Mouse (Mus musculus) WW6 (cell line): Measurements from ENCODE around the gene Gm20696.

ENCODE experiments used
- DNase-seq: peaks from one replicate; pipeline ENCODE4 v3.0.0-alpha.2; 2013; ENCODE audit warnings: low read depth, low spot score

The Gm20696 gene

DNA sequence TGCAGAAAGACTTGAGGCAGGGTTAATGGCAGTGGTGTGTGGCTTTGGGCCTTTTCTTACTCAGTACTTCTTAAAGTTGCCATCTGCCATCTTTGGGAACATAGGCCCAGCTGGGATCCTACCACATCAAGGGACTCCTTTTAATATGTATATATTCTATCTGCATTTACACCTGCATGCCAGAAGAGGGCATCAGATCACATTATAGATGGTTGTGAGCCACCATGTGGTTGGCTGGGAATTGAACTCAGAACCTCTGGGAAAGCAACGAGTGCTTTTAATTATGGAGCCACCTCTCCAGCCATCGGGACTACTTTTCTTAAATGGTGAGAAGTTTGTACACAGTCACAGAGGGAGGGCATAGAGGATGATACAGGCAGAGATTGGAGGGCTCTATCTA, 93.3 kb downstream of the Gm20696 start:
- no peak for DNase-seq

GRCm38 (mm10) chr6:99572071-99572470, 94.5 kb downstream of the Gm20696 start:
- DNase-seq = no peak

DNA sequence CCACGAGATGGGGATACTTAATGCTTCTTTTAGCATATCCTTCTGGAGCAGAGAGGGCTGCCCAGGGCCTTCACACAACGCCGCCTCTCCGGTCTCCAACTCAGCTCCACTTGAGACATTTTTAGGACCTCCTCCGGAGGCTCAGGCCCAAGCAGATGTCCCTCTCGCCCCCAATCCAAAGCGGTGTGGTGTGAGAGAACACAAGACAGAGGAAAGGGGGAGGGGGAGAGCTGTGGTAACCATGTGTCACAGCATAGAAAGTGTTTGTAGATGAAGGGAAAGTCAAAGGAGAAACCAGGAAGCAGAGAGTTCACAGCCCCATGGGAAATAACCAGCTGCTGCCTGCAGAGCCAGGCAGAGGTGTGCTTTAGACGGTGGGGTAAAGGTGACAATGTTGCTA, 99.7 kb downstream of the Gm20696 start:
- DNase-seq = no peak

- no peak for DNase-seq
These were observed 101.8 kb downstream of the Gm20696 start for GRCm38 (mm10) chr6:99564766-99565165.

DNA sequence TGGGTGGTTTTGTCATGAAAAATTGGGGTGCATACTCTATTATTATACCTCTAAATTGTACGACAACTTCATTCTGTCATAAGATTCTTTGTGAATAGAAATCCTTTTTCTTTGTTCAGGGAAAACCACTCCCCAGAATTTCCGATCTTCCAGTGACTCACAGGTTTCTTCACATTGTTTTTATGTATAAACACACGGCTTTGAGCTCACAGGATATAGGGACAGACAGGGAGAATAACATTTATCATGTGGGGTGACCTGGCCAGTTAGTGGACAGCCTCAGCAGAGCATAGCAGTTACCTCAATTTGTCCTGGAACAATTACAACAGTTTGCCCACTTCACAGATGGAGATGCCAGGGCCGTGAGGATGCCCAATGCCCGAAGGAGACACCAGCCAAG, 109.6 kb downstream of the Gm20696 start:
- no peak for DNase-seq

GRCm38 (mm10) chr6:99552816-99553215, 113.8 kb downstream of the Gm20696 start:
- DNase-seq = no peak

DNA sequence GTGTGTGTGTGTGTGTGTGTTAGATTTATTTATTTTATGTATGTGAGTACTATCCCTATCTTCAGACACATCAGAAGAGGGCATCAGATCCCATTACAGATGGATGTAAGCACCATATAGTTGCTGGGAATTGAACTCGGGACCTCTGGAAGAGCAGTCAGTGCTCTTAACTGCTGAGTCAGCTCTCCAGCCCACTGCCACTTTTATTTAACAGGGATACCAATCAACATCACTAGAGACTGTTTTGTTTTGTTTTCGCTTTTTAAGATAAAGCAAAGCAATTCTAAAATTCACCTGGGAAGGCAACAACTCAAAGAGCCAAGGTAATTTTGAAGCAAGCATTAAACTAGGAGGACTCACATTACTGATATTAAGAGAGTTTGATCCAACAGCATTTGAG, 120.2 kb downstream of the Gm20696 start:
- no peak for DNase-seq

GRCm38 (mm10) chr6:99545437-99545836, 121.2 kb downstream of the Gm20696 start:
- no peak for DNase-seq

DNA sequence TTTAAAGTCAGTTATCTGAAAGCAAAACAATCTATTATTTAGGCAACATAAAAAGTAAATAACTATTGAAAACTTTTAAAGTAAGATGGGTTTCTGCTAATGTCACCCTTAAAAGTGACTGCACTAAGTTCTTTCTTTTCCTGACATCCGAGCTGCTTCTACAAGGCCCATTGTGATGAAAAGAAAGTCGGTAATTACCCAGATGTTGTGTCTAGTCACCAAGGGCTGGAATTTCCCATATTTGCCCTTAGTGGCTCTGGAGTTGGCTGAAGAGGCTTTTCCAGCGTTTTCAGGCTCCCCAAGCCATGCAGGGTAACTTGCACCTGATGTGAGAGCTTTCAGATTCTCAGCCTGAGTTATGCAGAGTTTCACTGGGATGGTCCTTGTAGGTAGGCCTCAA, 125.5 kb downstream of the Gm20696 start:
- no peak for DNase-seq

GRCm38 (mm10) chr6:99540653-99541052, 125.9 kb downstream of the Gm20696 start:
- no peak for DNase-seq

- DNase-seq = no peak
These were observed 126.5 kb downstream of the Gm20696 start for GRCm38 (mm10) chr6:99540146-99540545.

- no peak for DNase-seq
These were observed 128.2 kb downstream of the Gm20696 start for GRCm38 (mm10) chr6:99538194-99538941.

GRCm38 (mm10) chr6:99534211-99534745, 132.3 kb downstream of the Gm20696 start:
- no peak for DNase-seq

DNA sequence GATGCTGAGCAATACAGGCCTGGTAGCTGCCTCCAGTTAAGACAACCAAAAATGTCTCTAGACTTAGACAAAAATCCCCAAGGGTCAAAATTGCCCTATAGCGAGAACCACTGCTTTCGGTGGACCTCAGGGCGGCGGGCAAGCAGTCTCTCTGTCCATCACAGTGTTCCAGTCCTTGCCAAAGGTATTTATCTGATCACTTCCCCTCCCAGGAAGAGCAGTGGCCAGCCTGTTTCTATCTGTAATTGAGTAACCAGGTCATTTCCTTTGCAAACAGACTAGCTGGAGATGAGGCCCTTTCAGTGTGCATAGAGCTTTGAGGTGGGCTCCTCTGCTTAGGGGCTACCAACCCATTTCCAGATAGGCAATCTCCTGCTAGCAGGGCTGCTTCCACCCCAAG, 134.1 kb downstream of the Gm20696 start:
- DNase-seq = no peak

DNA sequence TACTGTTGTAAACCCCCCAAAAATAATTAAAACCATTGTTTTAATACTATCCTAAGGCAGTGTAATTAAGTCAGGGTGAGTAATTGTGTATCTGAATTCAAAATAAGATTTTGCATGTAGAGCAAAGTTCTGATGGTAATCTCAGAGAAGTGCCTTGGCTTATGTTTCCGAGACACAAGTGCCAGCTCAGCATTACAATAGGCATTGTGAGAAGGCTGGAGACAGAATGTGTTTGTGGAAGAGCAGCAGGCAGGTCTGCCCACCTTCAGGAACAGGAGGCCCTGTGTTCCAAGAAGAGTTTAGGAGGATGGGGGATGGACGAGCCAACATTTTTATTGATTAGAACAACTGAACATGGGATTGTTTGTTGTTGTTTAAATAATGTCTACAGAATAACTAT, 137.6 kb downstream of the Gm20696 start:
- no peak for DNase-seq

GRCm38 (mm10) chr6:99527457-99528105, 139.0 kb downstream of the Gm20696 start:
- DNase-seq = no peak

DNA sequence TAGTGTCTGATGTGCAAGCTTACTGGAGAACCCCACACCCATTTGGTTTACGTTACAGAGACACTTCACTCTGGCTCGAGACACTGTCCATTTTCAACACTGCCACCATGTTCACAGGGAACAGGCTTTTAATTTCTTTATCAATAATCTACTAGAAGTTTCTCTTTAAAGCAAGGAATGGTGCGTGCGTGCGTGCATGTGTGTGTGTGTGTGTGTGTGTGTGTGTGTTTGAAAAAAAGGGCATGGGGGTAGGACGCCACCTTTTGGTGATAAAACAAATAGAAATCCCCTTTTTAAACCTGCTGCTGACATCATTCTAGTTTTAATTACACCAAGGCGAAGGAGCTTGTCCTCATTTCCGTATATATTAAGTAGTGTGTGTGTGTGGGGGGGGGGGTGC, 141.2 kb downstream of the Gm20696 start:
- no peak for DNase-seq

DNA sequence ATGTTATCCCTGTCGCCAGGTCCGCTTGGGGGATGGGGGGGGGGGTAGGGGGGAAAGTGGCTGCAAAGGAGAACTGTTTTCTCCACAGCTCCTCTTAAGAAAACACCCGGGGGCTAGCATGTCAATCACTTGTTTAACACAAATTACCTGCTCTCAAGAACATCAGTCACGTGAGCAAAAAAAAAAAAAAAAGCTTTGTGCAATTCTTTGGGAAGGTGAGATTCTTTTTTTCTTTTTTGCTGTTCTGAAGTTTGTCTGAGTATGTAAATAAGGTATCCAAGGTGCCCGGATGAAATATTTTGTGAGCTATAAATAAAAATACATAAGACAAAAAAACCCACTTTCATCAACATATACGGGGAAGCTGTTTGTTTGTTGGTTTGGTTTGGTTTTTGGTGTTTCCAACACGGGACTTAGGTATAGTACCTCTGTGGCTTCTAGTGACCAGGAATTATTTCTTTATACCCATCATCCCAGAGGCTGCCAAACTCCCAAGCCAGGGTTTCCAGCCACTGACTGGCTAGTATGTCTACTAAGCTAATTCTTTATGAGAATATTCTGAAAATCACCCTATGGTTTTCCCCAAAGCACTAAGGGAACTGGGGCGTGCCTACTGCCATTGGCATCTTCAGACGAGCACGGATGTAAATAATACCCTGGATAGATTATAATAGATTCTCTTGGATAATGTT, 142.8 kb downstream of the Gm20696 start:
- no peak for DNase-seq

GRCm38 (mm10) chr6:99523109-99523632, 143.4 kb downstream of the Gm20696 start:
- no peak for DNase-seq

- no peak for DNase-seq
These were observed 144.1 kb downstream of the Gm20696 start, which contains the start of gene Foxp1 for GRCm38 (mm10) chr6:99522359-99523108. Gene Foxp1, minus strand, starts transcription at chr6:99522721.

DNA sequence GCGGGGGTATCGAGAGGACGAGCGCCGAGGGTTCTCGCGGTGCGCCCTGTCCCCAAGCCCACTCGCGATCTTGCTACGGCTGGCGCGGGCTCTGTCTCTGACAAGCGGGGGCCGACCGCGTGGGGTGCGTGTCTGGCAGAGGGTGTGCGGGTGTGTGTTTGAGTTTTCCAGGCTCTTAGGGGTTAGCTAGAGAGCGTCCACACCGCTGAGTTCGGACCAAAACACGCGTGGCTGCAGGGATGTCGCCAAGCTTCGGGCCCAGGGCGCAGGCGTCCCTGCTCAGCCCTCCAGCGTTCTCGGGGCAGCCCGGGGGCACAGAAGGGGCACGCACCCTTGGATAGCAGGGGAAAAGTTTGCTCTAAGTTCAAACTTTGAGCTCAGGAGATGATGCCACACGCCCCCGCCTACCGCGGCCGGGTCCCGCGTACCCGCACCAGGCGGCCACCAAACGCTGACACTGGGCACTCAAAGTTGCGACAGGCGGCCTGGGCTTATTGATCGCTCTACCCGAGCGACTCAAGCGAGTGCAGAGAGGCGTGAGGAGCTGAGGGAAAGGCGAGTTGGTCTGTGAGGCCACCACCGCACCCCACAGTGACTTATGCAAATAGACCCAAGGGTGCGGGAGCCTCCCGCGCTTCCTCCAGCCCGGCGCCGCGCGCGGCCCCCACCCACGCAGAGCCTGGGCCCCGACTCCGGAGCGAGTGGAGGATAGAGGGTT, 144.8 kb downstream of the Gm20696 start:
- DNase-seq = no peak
